Mouse (Mus musculus) thymus, postnatal 10 days (tissue): Measurements from ENCODE around the gene Gm49486.
"Not testable (repeated sequence)": the region's sequence is repeated elsewhere in the genome, so short reads cannot be mapped to it uniquely, and the experiment has no call there.

Experiments used
- DNase-seq, 2 experiments: peaks; one replicate each; pipeline ENCODE4 v3.0.0; 2021; ENCODE audit warnings: low spot score in 2 of 2

Gene Gm49486

GRCm38 (mm10) chr15:79224685-79225084, 4.5 kb upstream of the Gm49486 start:
- DNase-seq: peak; percentile 54 to 85

DNA sequence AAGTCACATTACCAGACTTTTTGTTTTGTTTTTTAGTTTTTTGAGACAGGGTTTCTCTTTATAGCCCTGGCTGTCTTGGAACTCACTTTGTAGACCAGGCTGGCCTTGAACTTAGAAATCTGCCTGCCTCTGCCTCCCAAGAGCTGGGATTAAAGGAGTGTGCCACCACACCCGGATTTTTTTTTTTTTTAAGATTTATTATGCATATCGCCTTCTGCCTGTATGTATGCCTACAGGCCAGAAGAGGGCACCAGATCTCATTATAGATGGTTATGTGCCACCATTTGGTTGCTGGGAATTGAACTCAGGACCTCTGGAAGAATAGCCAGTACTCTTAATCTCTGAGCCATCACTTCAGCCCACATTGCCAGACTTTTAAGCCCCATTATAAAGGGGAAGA, 3.4 kb upstream of the Gm49486 start:
- DNase-seq: not testable (repeated sequence)

- DNase-seq: no peak
Measured at GRCm38 (mm10) chr15:79235268-79235667, 6.1 kb downstream of the Gm49486 start.

DNA sequence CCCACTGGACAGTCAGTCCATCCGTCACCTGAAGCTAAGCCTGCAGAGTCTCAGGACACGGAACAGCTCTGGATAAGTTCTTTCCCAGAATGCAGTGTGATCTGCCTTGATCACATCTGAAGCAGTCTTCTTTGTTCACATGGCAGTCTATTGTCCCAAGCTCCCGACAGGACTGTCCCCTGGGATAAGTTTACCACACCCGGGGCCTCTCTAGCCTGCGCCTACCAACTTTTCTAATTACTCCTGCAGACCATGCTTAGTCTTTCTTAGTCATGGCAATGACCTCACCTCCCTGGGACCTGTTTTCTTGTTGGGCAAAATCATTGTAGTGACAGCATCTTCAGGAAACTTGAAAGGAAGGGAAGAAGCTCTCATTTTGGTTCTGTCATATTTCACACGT, 8.8 kb downstream of the Gm49486 start:
- no peak for DNase-seq

DNA sequence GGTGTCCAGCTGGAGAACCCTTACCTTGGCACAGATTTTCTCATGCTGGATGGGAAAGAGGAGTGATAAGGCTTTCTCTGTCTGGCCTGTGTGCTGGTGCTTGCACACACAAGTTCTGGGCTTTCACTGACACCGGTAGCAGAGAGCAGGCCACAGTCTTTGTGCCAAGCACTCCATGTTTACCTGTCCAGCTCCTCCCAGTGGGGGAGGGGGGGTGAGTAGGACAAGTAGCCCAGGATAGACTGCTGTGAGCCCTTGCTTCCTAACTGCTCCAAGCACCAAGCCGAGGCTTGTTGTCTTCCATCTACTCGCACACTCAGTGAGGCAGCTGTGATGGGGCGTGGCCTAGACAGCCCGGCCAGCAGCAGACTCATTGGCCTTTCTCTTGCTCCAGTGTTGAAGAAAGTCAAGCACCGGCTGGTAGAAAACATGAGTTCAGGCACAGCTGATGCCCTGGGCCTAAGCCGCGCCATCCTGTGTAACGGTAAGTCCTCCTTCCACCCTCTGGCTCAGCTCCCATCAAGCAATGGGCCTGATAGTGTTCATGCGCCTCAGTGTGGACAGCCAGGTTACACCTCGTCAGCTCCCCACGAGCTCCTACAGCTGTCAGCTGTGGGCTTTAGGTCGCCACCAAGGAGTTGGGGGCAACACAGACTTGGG, 13.5 kb downstream of the Gm49486 start:
- no peak for DNase-seq

GRCm38 (mm10) chr15:79243234-79244042, 14.2 kb downstream of the Gm49486 start:
- DNase-seq: peak; percentile 90 to 96

GRCm38 (mm10) chr15:79244071-79244893, 15.1 kb downstream of the Gm49486 start:
- DNase-seq: no peak

DNA sequence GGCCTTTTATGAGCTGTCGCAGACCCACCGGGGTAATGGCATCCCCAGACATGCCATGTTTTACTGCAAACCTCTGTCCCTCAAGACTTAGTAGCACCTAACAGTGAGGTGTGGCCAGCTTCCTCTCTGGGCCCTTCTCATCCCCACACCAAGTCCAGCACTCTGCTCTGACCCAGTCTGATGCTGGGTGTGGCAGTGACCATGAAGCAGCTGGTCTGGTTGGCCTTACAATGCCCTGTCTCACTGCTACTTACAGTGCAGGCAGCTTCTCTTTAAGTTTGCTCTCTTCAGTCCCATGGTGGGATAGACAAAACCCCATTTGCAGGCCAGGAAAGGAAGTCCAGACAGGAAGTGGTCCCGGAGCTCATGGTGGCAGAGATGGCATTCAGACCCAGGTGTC, 16.1 kb downstream of the Gm49486 start:
- no peak for DNase-seq

GRCm38 (mm10) chr15:79250236-79250635, 21.0 kb downstream of the Gm49486 start:
- no peak for DNase-seq

DNA sequence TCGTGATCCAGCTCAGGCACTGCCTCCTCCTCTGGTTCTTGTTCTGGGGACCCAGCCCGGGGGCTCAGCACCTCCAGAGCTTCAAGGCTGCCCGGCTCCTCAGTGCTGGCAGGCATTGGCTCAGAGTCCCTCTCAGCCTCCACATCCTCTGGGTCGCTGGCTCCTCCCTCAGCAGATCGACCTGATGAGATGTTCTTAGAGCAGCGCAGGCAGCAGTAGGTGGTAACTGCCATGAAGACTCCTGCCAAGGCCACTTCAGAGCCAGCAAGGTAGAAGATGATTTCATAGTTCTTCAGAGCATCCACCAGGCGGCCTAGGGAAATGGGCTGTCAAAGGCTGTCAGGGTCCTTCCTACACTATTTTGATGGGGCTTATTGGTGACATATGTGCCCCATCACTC, 22.0 kb downstream of the Gm49486 start:
- no peak for DNase-seq

- no peak for DNase-seq
Measured at GRCm38 (mm10) chr15:79251781-79252491, 22.7 kb downstream of the Gm49486 start.

GRCm38 (mm10) chr15:79252580-79252979, 23.4 kb downstream of the Gm49486 start:
- DNase-seq: no peak

DNA sequence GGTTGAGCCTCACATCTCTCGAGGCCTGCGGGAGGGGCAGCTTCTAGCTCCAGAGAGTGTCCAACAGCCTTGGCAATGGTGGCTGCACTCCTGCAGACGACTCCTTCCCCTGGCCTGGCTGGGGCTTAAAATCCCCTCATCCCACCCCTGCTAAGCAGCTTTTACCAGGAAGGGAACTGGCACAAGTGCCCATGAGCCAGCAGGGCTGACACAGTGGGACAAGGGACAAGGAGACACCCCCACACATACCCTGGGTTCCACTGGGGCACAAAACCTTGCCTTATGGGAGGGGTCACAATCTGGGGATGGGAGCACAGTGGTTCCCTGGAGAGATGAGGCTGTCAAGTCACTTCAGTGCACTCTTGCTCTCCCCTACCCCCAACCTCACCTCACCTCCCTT, 25.5 kb downstream of the Gm49486 start, which contains the start of gene Slc16a8:
TSS of gene Slc16a8 (minus strand) at position 101 of the 400 bp plus-strand sequence.
- DNase-seq: no peak

- DNase-seq: no peak
Measured at GRCm38 (mm10) chr15:79258521-79258920, 29.3 kb downstream of the Gm49486 start.

DNA sequence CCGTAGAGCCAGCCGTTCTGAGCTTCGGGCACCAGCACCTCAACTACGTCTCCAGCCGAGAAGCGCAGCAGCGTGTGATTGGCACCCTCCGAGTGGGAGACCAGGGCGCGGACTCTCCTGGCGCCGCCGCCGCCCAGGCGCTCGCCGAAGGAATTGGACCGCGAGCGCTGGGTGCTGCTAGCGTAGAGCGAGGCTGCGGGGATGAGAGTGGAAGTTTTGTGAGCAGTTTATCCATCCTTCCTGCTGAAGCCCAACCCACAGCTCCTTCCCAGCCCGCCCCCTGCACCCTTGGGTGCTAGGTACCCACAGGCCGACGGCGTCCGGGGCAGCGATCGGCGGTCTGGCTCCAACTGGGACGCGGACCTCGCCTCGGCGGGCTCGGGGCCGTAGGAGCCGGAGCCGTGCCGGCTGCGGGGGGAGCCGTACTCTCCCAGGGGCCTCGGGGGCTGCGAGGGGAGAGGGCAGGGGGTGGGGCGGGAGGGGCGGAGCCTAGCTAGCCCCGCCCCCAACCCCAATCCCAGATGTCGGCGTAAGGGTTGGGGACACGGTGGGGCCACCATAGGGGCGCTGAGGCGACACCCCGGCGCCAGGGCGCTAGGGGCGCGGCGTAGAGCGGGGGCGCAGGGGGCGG, 32.0 kb downstream of the Gm49486 start:
- DNase-seq: no peak

- DNase-seq: no peak
Measured at GRCm38 (mm10) chr15:79261757-79262156, 32.6 kb downstream of the Gm49486 start.

DNA sequence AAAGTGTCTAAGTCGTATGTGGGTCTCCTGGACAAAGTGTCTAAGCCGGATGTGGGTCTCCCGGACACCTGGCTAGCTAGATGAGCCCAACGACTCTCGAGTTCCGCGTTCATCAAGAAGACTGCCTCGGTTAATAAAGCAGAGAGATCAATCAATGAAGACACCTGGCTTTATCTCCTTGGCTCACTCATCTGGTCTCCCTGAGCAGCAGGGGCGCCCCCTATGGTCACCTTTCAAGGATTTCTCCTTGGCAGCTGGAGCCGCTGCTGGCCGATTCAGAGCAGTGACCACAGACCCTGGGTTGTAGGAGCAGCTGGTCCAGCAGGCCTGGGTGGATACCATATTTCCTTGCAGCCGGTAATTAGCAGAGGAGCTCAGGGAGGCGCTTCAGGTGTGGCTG, 33.2 kb downstream of the Gm49486 start:
- DNase-seq: peak in 1 of 2 experiments; percentile 32

DNA sequence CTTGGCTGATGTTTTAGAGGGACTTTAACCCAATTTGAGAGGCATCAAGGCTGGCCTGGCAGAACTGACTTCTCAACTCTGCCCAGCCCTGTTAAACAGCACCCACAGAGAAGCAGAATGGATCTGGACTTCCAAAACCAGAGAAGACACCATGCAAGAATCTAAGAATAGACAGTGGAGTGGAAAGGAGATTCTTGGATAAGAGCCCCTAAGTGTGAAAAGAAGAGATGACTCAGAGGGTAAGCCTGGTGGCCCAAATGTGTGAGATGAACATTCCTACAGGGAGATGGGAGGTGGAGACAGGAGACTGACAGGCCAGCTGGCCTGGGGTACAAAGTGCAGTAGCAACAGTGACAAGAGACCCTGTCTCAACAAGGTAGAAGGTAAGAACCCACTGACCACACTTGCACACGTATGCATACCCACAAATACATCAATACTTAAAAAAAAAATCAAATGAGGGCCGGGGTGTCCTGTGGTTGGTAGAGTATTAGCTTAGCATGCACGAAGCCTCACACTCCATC, 33.7 kb downstream of the Gm49486 start:
- no peak for DNase-seq

DNA sequence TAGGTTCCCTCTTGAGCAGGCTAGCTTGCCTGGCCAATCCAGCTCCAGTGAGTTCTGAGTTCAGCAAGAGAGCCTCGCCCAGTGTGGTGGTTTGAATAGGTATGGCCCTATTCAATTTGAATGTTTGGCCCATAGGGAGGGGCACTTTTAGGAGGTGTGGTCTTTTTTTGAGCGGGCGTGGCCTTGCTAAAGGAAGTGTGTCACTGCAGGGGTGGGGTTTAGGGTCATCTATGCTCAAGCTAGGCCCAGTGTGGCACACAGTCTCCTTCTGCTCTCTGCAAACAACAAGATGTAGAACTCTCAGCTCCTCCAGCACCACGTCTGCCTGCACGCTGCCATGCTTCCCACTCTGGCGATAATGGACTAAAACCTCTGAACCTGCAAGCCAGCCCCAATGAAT, 34.5 kb downstream of the Gm49486 start:
- DNase-seq: no peak

DNA sequence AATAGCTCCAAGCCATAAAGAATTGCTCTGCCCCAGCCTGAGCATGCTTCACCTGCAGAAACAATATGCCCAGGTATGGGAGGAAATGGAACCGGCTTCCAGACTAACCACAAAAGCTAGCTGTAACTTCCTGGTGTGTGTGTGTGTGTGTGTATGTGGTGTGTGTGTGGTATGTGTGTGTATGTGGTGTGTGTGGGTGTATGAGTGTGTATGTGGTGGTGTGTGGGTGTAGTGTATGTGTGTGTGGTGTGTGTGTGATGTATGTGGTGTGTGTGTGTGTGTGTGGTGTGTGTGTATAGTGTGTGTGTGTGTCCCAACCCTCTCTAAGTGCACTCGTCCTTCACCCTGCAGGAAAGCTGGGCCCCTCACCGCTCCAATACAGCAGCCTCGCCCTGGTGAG, 36.2 kb downstream of the Gm49486 start:
- no peak for DNase-seq

DNA sequence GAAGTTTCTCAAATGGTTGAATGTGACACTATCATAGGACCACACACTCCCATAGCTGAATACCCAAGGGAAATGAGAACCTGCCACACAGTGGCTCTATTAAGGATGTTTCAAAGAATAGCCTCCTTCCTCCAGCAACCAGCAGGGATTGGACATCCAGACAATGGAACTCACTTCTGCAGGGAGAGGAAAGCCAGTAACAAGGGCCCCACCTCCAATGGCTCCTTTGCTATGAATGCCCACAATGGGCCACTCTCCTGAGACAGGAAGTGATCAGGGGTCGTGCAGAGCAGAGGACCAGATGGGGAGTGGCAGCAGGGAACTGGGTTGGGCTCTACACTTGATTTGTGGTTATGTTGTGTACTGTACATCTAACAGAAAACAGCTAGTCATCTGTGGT, 39.3 kb downstream of the Gm49486 start:
- DNase-seq: no peak
